Mouse (Mus musculus) CH12.LX (cell line): ENCODE results near the gene Dlx4. TPM values are rescaled to one million over a fixed set of nuclear protein-coding genes. Genes with fewer than 3 reads are reported as not detected.

Source experiments
- DNase-seq: peaks from one replicate; pipeline ENCODE4 v3.0.0-alpha.2; 2013; ENCODE audit errors: extremely low read depth
- H3K27ac ChIP-seq: 2 replicates; pipeline ENCODE4 v1.5.1; 2012; ENCODE audit warnings: low read depth, mild to moderate bottlenecking, control low read depth, moderate library complexity; ENCODE audit not compliant: insufficient read depth
- H3K27me3 ChIP-seq: replicated peaks from 2 replicates; pipeline ENCODE3; 2012; ENCODE audit warnings: inconsistent platforms
- H3K36me3 ChIP-seq, 2 experiments: replicated peaks in 1 of 2; 2 replicates each; pipeline versions ENCODE3 to v1.6.1; 2012; ENCODE audit warnings: inconsistent platforms in 1 of 2, low read length in 1 of 2, mild to moderate bottlenecking in 1 of 2, mixed read lengths in 1 of 2, moderate library complexity in 1 of 2; ENCODE audit not compliant: control insufficient read depth in 1 of 2, insufficient read depth in 1 of 2
- H3K4me1 ChIP-seq, 2 experiments: 2 replicates each; pipeline ENCODE4 v1.6.1; 2012; ENCODE audit warnings: inconsistent platforms in 1 of 2, moderate library complexity in 1 of 2; ENCODE audit not compliant: insufficient read depth in 2 of 2, control insufficient read depth in 1 of 2
- H3K4me2 ChIP-seq: 2 replicates; pipeline ENCODE4 v1.6.1; 2012; ENCODE audit warnings: low read depth, mild to moderate bottlenecking, control low read depth; ENCODE audit not compliant: poor library complexity, insufficient read depth, severe bottlenecking
- H3K4me3 ChIP-seq, 3 experiments: fragments of 150-350 bp in 1 of 3; sonication (generic) in 1 of 3; replicated peaks in 1 of 3; 2 replicates each; pipeline versions ENCODE3 to v1.5.1; 2011 to 2012; ENCODE audit warnings: low read depth in 2 of 3, low read length in 2 of 3, mild to moderate bottlenecking in 2 of 3, moderate library complexity in 2 of 3, control low read depth in 1 of 3, improper control_type of control experiment in 1 of 3, inconsistent platforms in 1 of 3, mixed read lengths in 1 of 3; ENCODE audit not compliant: poor library complexity in 1 of 3
- H3K79me2 ChIP-seq: replicated peaks from 2 replicates; pipeline ENCODE4 v1.6.1; 2012; ENCODE audit warnings: mild to moderate bottlenecking, moderate library complexity; ENCODE audit not compliant: control insufficient read depth, poor library complexity, insufficient read depth, severe bottlenecking; ENCODE audit errors: extremely low read depth
- H3K9ac ChIP-seq: 2 replicates; pipeline ENCODE4 v1.6.1; 2012; ENCODE audit warnings: low read depth, mild to moderate bottlenecking, control low read depth, moderate library complexity; ENCODE audit not compliant: insufficient read depth
- H3K9me3 ChIP-seq: replicated peaks from 2 replicates; pipeline ENCODE3; 2012; ENCODE audit warnings: low read length, inconsistent platforms, mixed read lengths
- CHD1 ChIP-seq: IDR thresholded peaks from 2 replicates; pipeline ENCODE4 v1.6.1; 2012; ENCODE audit warnings: low read depth, low read length, improper control_type of control experiment, inconsistent platforms
- CHD2 ChIP-seq: IDR thresholded peaks from 2 replicates; pipeline ENCODE4 v1.6.1; 2011; ENCODE audit warnings: low read length, improper control_type of control experiment
- CTCF ChIP-seq, 2 experiments: IDR thresholded peaks in 1 of 2; conservative IDR thresholded peaks in 1 of 2; 2 replicates each; pipeline ENCODE4 v1.5.1; 2011 to 2012; ENCODE audit warnings: low read depth in 2 of 2, low read length in 2 of 2, improper control_type of control experiment in 1 of 2, inconsistent platforms in 1 of 2, mild to moderate bottlenecking in 1 of 2, moderate library complexity in 1 of 2
- E2F4 ChIP-seq: IDR thresholded peaks from 2 replicates; pipeline ENCODE4 v1.6.1; 2011; ENCODE audit warnings: low read depth, low read length, improper control_type of control experiment; ENCODE audit not compliant: insufficient replicate concordance
- ELF1 ChIP-seq: IDR thresholded peaks from 2 replicates; pipeline ENCODE4 v1.6.1; 2014; ENCODE audit warnings: low read depth, mild to moderate bottlenecking, inconsistent platforms, low read length, improper control_type of control experiment
- GABPA ChIP-seq: IDR thresholded peaks from 2 replicates; pipeline ENCODE4 v1.6.1; 2012; ENCODE audit warnings: low read depth, low read length, improper control_type of control experiment, inconsistent platforms; ENCODE audit not compliant: insufficient replicate concordance
- HCFC1 ChIP-seq: IDR thresholded peaks from 2 replicates; pipeline ENCODE4 v1.6.1; 2012; ENCODE audit warnings: low read depth, mild to moderate bottlenecking, inconsistent platforms, low read length, improper control_type of control experiment
- JUND ChIP-seq: conservative IDR thresholded peaks from 2 replicates; pipeline ENCODE4 v1.6.1; 2011; ENCODE audit warnings: low read depth, low read length, improper control_type of control experiment
- MAX ChIP-seq: IDR thresholded peaks from 2 replicates; pipeline ENCODE4 v1.6.1; 2011; ENCODE audit warnings: low read length, improper control_type of control experiment
- MAZ ChIP-seq: IDR thresholded peaks from 2 replicates; pipeline ENCODE4 v1.6.1; 2012; ENCODE audit warnings: low read depth, mild to moderate bottlenecking, inconsistent platforms, low read length, improper control_type of control experiment, moderate library complexity
- MYC ChIP-seq: IDR thresholded peaks from 2 replicates; pipeline ENCODE4 v1.6.1; 2011; ENCODE audit warnings: low read depth, mild to moderate bottlenecking, improper control_type of control experiment, low read length
- NELFE ChIP-seq: IDR thresholded peaks from 2 replicates; pipeline ENCODE4 v1.6.1; 2011; ENCODE audit warnings: low read depth, low read length, improper control_type of control experiment
- RAD21 ChIP-seq: IDR thresholded peaks from 2 replicates; pipeline ENCODE4 v1.6.1; 2011; ENCODE audit warnings: low read depth, mild to moderate bottlenecking, low read length, improper control_type of control experiment, moderate library complexity
- SIN3A ChIP-seq: IDR thresholded peaks from 2 replicates; pipeline ENCODE4 v1.6.1; 2012; ENCODE audit warnings: low read length, improper control_type of control experiment, inconsistent platforms
- SMC3 ChIP-seq: IDR thresholded peaks from 2 replicates; pipeline ENCODE4 v1.6.1; 2011; ENCODE audit warnings: low read depth, low read length, improper control_type of control experiment
- TBP ChIP-seq: conservative IDR thresholded peaks from 2 replicates; pipeline ENCODE4 v1.6.1; 2011; ENCODE audit warnings: low read depth, low read length, improper control_type of control experiment
- TCF12 ChIP-seq: IDR thresholded peaks from 2 replicates; pipeline ENCODE4 v1.6.1; 2014; ENCODE audit warnings: low read depth, mild to moderate bottlenecking, inconsistent platforms, low read length, improper control_type of control experiment
- USF1 ChIP-seq: IDR thresholded peaks from 2 replicates; pipeline ENCODE4 v1.6.1; 2014; ENCODE audit warnings: low read depth, mild to moderate bottlenecking, inconsistent platforms, low read length, improper control_type of control experiment
- USF2 ChIP-seq: conservative IDR thresholded peaks from 2 replicates; pipeline ENCODE4 v1.6.1; 2011; ENCODE audit warnings: low read depth, low read length, improper control_type of control experiment
- ZMIZ1 ChIP-seq: IDR thresholded peaks from 2 replicates; pipeline ENCODE4 v1.6.1; 2012; ENCODE audit warnings: low read depth, mild to moderate bottlenecking, inconsistent platforms, low read length, improper control_type of control experiment
- dilution Hi-C: fragments of 300-500 bp; cut with MboI; formaldehyde crosslinking; loops from 2 replicates; pipeline ENCODE4 v1.14.3; 2020; ENCODE audit warnings: low sequenced_read_pairs; ENCODE audit not compliant: extremely low pct_unique_long_range_greater_than_20kb, extremely low pct_ligation_motif_present
- in situ Hi-C: fragments of 300-500 bp; cut with MboI; formaldehyde crosslinking; loops from 3 replicates; pipeline ENCODE4 v1.14.3; 2019; ENCODE audit warnings: low sequenced_read_pairs, low pct_ligation_motif_present, low pct_unique_long_range_greater_than_20kb, mixed read lengths
- polyA plus RNA-seq: library from polyadenylated mRNA; unstranded; fragments of >175 nt; gene quantifications from 2 replicates; pipeline ENCODE4 v1.2.1, GENCODE M21; 2012; ENCODE audit warnings: low read depth; ENCODE audit not compliant: insufficient read length
- total RNA-seq, 2 experiments: library from RNA; depleted of rRNA; stranded (reverse); fragments of 300-350 nt in 1 of 2; fragments of >200 nt in 1 of 2; gene quantifications; 2 replicates each; pipeline ENCODE4 v1.2.3; 2012 to 2014

The Dlx4 gene
- total and polyA plus RNA-seq, 3 experiments, result 0.25 TPM; not detected in 2

DNA sequence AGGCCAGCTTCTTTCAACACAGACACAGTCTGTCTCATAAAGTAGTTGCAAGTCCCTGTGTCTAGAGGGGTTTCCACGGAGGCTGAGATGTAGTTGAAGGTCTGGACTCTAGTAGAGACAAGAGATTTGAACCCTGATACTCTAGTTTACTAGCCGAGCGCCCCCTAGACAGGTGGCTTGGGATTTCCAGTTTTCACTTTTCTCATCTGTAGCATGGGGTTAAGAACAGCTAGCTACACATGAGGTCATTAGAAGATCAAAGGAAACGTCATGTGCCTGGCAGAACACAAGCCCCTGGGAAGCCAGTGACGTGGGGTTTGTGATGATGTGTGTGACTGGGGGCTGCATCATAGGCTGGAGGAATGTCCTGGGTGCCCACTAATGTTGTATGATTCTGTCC is 11.3 kb upstream of the Dlx4 start (continued):
- TF ChIP-seq TCF12, result no peak

- Histone ChIP-seq H3K79me2 (no peaks in the 10 kb centered on the region), H3K9me3 (peaks cover 4% of the 10 kb centered on the region), H3K9ac (no peak overlapping the region), H3K27me3 (peaks cover 64% of the 10 kb centered on the region), H3K4me1 (peaks cover 20 to 25% of the 10 kb centered on the region in 2 experiments), H3K4me2 (no peak overlapping the region), H3K4me3 (no peak overlapping the region), H3K27ac (no peak overlapping the region), H3K36me3 (no peaks in the 10 kb centered on the region)
- dilution Hi-C loops, result no loop called here
- no peak for TF ChIP-seq CHD2
- TF ChIP-seq ZMIZ1, result no peak
- no peak for TF ChIP-seq GABPA
- TF ChIP-seq ELF1, result no peak
- TF ChIP-seq CHD1, result no peak
- TF ChIP-seq HCFC1, result no peak
- no peak for TF ChIP-seq RAD21
- no peak for TF ChIP-seq MYC
- in situ Hi-C loops, result no loop called here
- no peak for DNase-seq
These were observed 9.4 kb upstream of the Dlx4 start for GRCm38 (mm10) chr11:95155511-95155910.

- Histone ChIP-seq H3K4me2 (no peak overlapping the region), H3K4me3 (no peak overlapping the region), H3K36me3 (no peaks in the 10 kb centered on the region), H3K27me3 (peaks cover 78% of the 10 kb centered on the region), H3K27ac (no peak overlapping the region), H3K9ac (no peak overlapping the region), H3K79me2 (no peaks in the 10 kb centered on the region), H3K9me3 (peaks cover 4% of the 10 kb centered on the region), H3K4me1 (peaks cover 17 to 25% of the 10 kb centered on the region in 2 experiments)
- dilution Hi-C loops, result no loop called here
- no peak for DNase-seq
- TF ChIP-seq TBP (no peak), ELF1 (no peak), HCFC1 (no peak), MAZ (no peak), JUND (no peak), USF1 (no peak), SMC3 (no peak), USF2 (no peak), E2F4 (no peak), SIN3A (no peak), NELFE (no peak), CTCF (conservative IDR thresholded peaks at IDR 0.05 in 1 of 2, IDR thresholded peaks at IDR 0.05 in 1 of 2; ENCODE audit: low read depth in 2 of 2, low read length in 2 of 2) (no peak), MAX (no peak)
- in situ Hi-C loops, result no loop called here
These were observed 7.6 kb upstream of the Dlx4 start for GRCm38 (mm10) chr11:95153681-95154080.
